Mouse (Mus musculus) heart, adult 10 weeks (tissue): ENCODE results near the gene Steap1. TPM values are rescaled to one million over a fixed set of nuclear protein-coding genes. Genes with fewer than 3 reads are reported as not detected.

Source experiments
- polyA plus RNA-seq: library from polyadenylated mRNA; stranded (reverse); fragments of 350-450 nt; fragmentation: Illumina TruSeq; extraction: RNeasy Lipid Tissue Mini Kit (QIAGEN cat#74804); gene quantifications from one replicate; pipeline ENCODE4 v1.2.3, GENCODE M21; 2014; ENCODE audit warnings: low read depth, low replicate concordance

The Steap1 gene
- not detected for polyA plus RNA-seq

DNA sequence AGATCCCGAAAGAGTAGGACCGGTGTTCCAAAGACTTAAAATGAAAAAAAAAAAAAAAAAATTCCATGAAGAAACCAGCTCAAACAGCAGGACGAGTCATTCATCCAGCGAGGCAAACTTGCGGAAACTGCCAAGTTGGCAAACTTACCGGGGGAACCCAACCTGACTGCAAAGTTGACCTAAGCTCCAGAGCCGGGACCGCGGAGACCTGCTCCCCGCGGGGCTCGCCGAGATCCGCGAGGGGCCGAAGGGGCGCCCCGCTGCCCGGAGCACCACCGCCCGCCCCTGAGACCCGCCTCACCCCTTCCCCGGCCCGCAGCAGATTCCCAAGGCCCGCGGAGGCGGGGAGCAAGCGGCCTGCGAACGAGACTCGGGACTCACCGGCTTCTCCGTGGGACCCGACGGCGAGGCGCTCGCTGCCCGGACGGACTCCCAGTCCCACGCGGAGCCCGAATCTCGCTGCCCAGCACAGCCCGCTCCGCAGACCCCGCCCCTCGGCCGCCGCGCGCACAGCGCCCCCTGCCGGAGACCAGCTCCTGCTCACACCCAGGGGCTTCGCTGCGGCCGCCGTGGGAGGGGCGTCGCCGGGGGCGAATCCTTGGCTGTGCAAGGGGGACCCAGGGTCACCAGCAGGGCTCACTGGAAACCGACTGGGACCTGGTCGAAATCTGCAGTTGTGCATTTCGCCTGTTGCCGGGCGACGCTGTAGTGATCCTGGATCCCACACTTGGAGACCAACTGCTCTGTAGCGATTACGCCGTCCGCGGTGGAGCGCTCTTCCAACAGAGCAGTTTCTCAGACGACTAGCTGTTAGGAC lies at the start of gene Steap1:
TSS of gene Steap1 (minus strand) at position 461 of the 817 bp plus-strand sequence.

GRCm38 (mm10) chr5:5693956-5694653 lies 55.0 kb downstream of the Steap1 start, which contains the start of gene Steap2:
Steap2 (minus strand) TSS chr5:5694578.

Other genes with a start within 250 kb of the Steap1 start
- gene Cldn12, start 234.4 kb downstream of the Steap1 start, polyA plus RNA-seq = 21.3 TPM
- 17.2 TPM for gene Gtpbp10, start 189.8 kb downstream of the Steap1 start, polyA plus RNA-seq
- not detected for gene Gm8773, start 175.5 kb downstream of the Steap1 start, polyA plus RNA-seq
- 1.1 TPM for gene Cfap69, start 85.1 kb downstream of the Steap1 start, polyA plus RNA-seq
- gene Steap2, start 54.7 kb downstream of the Steap1 start, polyA plus RNA-seq = 0.71 TPM